Mouse (Mus musculus) sigmoid colon, adult 10 weeks (tissue): Measurements from ENCODE around the gene C1qa. TPM values are rescaled to one million over a fixed set of nuclear protein-coding genes. Genes with fewer than 3 reads are reported as not detected.

Source experiments
- polyA plus RNA-seq: library from polyadenylated mRNA; stranded (reverse); fragments of 350-450 nt; fragmentation: Illumina TruSeq; extraction: RNeasy Lipid Tissue Mini Kit (QIAGEN cat#74804); gene quantifications from one replicate; pipeline ENCODE4 v1.2.3, GENCODE M21; 2014; ENCODE audit warnings: low read depth, low replicate concordance

Gene C1qa
- 4.8 TPM for polyA plus RNA-seq

GRCm38 (mm10) chr4:136898637-136899036, at the start of gene C1qa:
Gene C1qa, minus strand, starts transcription at chr4:136898803.

GRCm38 (mm10) chr4:136892811-136893210, 5.8 kb downstream of the C1qa start, which contains the start of gene C1qc:
Gene C1qc, minus strand, starts transcription at chr4:136893065.

GRCm38 (mm10) chr4:136886101-136886500, 12.5 kb downstream of the C1qa start, which contains the start of gene C1qb:
Gene C1qb, minus strand, starts transcription at chr4:136886187.

Other genes with a start within 250 kb of the C1qa start
- 3.4 TPM for gene Ephb2, start 62.8 kb downstream of the C1qa start, polyA plus RNA-seq
- gene C1qb, start 12.6 kb downstream of the C1qa start, polyA plus RNA-seq = 1.7 TPM
- 3.2 TPM for gene C1qc, start 5.7 kb downstream of the C1qa start, polyA plus RNA-seq
- gene Epha8, start 58.0 kb upstream of the C1qa start, polyA plus RNA-seq = not detected
- gene Zbtb40, start 150.0 kb upstream of the C1qa start, polyA plus RNA-seq = 1.0 TPM